Mouse (Mus musculus) brain, adult 10 weeks (tissue): Measurements from ENCODE around the gene Klra7. TPM values are rescaled to one million over a fixed set of nuclear protein-coding genes. Genes with fewer than 3 reads are reported as not detected.

Experiments
- polyA plus RNA-seq: library from polyadenylated mRNA; stranded (reverse); fragments of 350-450 nt; fragmentation: Illumina TruSeq; extraction: RNeasy Lipid Tissue Mini Kit (QIAGEN cat#74804); gene quantifications from one replicate; pipeline ENCODE4 v1.2.3, GENCODE M21; 2015; ENCODE audit warnings: low read depth, low replicate concordance

Gene Klra7
- polyA plus RNA-seq: not detected

DNA sequence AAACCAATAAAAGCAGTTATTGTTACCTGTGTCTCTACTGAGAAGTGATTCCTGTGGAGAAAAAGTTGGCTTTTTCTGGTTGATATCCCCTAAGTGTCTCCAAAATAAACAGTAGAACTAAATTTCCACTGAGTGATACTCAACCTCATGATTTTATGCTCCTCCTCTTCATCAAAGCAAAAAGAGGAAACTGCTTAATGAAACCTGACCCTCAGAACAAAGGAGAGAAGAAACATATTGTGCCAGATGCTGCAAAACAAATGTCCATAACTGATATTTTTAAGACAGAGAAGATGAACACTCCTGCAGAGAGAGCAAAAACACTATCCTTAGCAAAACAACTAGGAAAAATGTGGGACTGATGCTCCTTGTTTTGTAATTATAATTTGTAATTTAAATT is at the start of gene Klra7:
Klra7 (minus strand) TSS at position 101 of the 400 bp plus-strand sequence.

DNA sequence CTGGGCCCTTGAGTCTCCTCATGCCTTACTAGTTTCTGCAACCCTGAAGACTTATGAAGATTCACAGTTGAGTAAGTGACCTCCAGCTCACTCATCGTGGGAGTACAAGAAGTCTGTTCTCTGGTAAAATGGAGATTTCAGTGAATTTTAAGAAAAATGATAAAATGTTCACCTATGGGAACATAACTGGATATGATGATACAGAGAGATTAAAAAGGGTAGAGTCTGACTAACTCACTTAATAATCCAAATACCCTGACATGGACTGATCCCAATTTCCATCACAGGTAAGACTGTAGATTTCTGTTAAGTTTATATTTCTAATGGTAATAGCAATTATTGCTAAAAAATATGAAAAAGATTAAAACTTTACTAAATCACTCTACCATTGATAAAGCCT is 48.7 kb upstream of the Klra7 start, which contains the start of gene Klra10:
Klra10 (minus strand) TSS at position 101 of the 400 bp plus-strand sequence.

DNA sequence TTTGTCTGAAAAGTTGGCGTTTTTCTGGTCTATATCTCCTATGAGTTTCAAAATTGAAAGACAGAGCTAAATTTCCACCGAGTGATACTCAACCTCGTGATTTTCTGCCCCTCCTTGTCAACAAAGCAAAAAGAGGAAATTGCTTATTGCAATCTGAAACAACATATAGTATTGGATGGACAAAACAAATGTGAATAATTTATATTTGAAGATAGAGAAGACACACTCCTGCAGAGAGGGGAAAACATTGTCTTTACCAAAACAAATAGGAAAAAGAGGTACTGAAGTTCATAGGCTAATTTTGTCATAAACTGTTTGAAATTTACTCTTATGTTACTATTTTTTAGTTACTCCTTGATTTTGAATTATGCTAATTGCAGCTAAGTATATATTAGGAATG is 40.1 kb downstream of the Klra7 start, which contains the start of gene Klra9:
Klra9 (minus strand) TSS at position 101 of the 400 bp plus-strand sequence.

Other genes starting within 250 kb of the Klra7 start
- gene Klra6, start 206.4 kb downstream of the Klra7 start, polyA plus RNA-seq: not detected
- gene Klra4, start 166.1 kb downstream of the Klra7 start, polyA plus RNA-seq: not detected
- not detected for gene Klra8, start 103.4 kb downstream of the Klra7 start, polyA plus RNA-seq
- gene Klra9, start 40.2 kb downstream of the Klra7 start, polyA plus RNA-seq: not detected
- not detected for gene Klra10, start 48.6 kb upstream of the Klra7 start, polyA plus RNA-seq
- gene Klra3, start 104.3 kb upstream of the Klra7 start, polyA plus RNA-seq: not detected
- gene Klra1, start 153.6 kb upstream of the Klra7 start, polyA plus RNA-seq: not detected